Mouse (Mus musculus) midbrain, embryonic 12.5 days (tissue): ENCODE measurements around the gene Lrp6. TPM values are rescaled to one million over a fixed set of nuclear protein-coding genes. Genes with fewer than 3 reads are reported as not detected.

Experiments used
- ATAC-seq: fragments of 200-750 bp; cut with Nextera tagmentation; 2 replicates; pipeline ENCODE4 v1.8.0; 2017; ENCODE audit warnings: low read depth, moderate TSS enrichment, moderate library complexity; ENCODE audit not compliant: low FRiP score
- H3K27ac ChIP-seq: fragments of 300-500 bp; sonication (generic); replicated peaks from 2 replicates; pipeline ENCODE4 v1.5.1; 2016; ENCODE audit warnings: mild to moderate bottlenecking
- H3K27me3 ChIP-seq: fragments of 300-500 bp; sonication (generic); 2 replicates; pipeline ENCODE4 v1.6.1; 2016; ENCODE audit warnings: mild to moderate bottlenecking
- H3K36me3 ChIP-seq: fragments of 300-500 bp; sonication (generic); 2 replicates; pipeline ENCODE4 v1.6.1; 2016
- H3K4me1 ChIP-seq: fragments of 300-500 bp; sonication (generic); 2 replicates; pipeline ENCODE4 v1.6.1; 2016
- H3K4me2 ChIP-seq: fragments of 300-500 bp; sonication (generic); replicated peaks from 2 replicates; pipeline ENCODE4 v1.6.1; 2016; ENCODE audit warnings: mild to moderate bottlenecking, moderate library complexity
- H3K4me3 ChIP-seq: fragments of 300-500 bp; sonication (generic); 2 replicates; pipeline ENCODE4 v1.5.1; 2016; ENCODE audit warnings: mild to moderate bottlenecking
- H3K9ac ChIP-seq: fragments of 300-500 bp; sonication (generic); replicated peaks from 2 replicates; pipeline ENCODE4 v1.6.1; 2016; ENCODE audit warnings: mild to moderate bottlenecking, moderate library complexity
- H3K9me3 ChIP-seq: fragments of 300-500 bp; sonication (generic); 2 replicates; pipeline ENCODE4 v1.6.1; 2016; ENCODE audit warnings: mild to moderate bottlenecking
- whole genome bisulfite sequencing: fragments of 180-500 bp; shearing (Covaris S2); methylation state at CpG from one replicate; pipeline ENCODE4 v1.1.7; 2016; 5-methylcytosine and 5-hydroxymethylcytosine counted together
- polyA plus RNA-seq: library from polyadenylated mRNA; unstranded; fragments of >200 nt; fragmentation: Nextera tagmentation; extraction: Ambion mirVana; gene quantifications from 2 replicates; pipeline ENCODE4 v1.2.1, GENCODE M21; 2016

The Lrp6 gene
- polyA plus RNA-seq, 1 experiment from 2014 or later: 33.7 TPM

GRCm38 (mm10) chr6:134473143-134473561 is 93.6 kb downstream of the Lrp6 start:
- no peak for ATAC-seq
- WGBS: 82% methylated on average over 7 of the region's 7 CpGs
- Histone ChIP-seq H3K36me3 (peaks cover 43% of the 10 kb centered on the region), H3K27ac (no peak overlapping the region), H3K9me3 (no peaks in the 10 kb centered on the region), H3K4me1 (no peaks in the 10 kb centered on the region), H3K27me3 (no peaks in the 10 kb centered on the region), H3K4me3 (no peak overlapping the region), H3K9ac (no peak overlapping the region), H3K4me2 (no peak overlapping the region)

GRCm38 (mm10) chr6:134470857-134471256 is 95.9 kb downstream of the Lrp6 start:
- H3K9me3 ChIP-seq: no peaks in the 10 kb centered on the region
- H3K27ac ChIP-seq: no peak overlapping the region
- H3K27me3 ChIP-seq: no peaks in the 10 kb centered on the region
- no peak overlapping the region for H3K9ac ChIP-seq
- no peak overlapping the region for H3K4me2 ChIP-seq
- no peak for ATAC-seq
- H3K36me3 ChIP-seq: peaks cover 38% of the 10 kb centered on the region
- WGBS: 91% methylated on average over 14 of the region's 14 CpGs
- no peak overlapping the region for H3K4me3 ChIP-seq
- H3K4me1 ChIP-seq: no peaks in the 10 kb centered on the region

- no peak overlapping the region for H3K4me2 ChIP-seq
- no peak overlapping the region for H3K4me3 ChIP-seq
- 95% methylated on average over 2 of the region's 2 CpGs for WGBS
- H3K27ac ChIP-seq: no peak overlapping the region
- no peaks in the 10 kb centered on the region for H3K27me3 ChIP-seq
- no peaks in the 10 kb centered on the region for H3K4me1 ChIP-seq
- no peak for ATAC-seq
- H3K9me3 ChIP-seq: no peaks in the 10 kb centered on the region
- no peak overlapping the region for H3K9ac ChIP-seq
- peaks cover 48% of the 10 kb centered on the region for H3K36me3 ChIP-seq
Observed at GRCm38 (mm10) chr6:134469297-134469696, 97.5 kb downstream of the Lrp6 start.

- no peaks in the 10 kb centered on the region for H3K9me3 ChIP-seq
- no peak overlapping the region for H3K4me2 ChIP-seq
- no peak overlapping the region for H3K27ac ChIP-seq
- no peaks in the 10 kb centered on the region for H3K4me1 ChIP-seq
- H3K4me3 ChIP-seq: no peak overlapping the region
- H3K9ac ChIP-seq: no peak overlapping the region
- no peak for ATAC-seq
- 95% methylated on average over 10 of the region's 10 CpGs for WGBS
- H3K27me3 ChIP-seq: no peaks in the 10 kb centered on the region
- peaks cover 65% of the 10 kb centered on the region for H3K36me3 ChIP-seq
Observed at GRCm38 (mm10) chr6:134466671-134467229, 100.0 kb downstream of the Lrp6 start.

- no peak overlapping the region for H3K4me2 ChIP-seq
- ATAC-seq: no peak
- H3K27ac ChIP-seq: no peak overlapping the region
- H3K4me1 ChIP-seq: no peaks in the 10 kb centered on the region
- no peaks in the 10 kb centered on the region for H3K9me3 ChIP-seq
- H3K9ac ChIP-seq: no peak overlapping the region
- WGBS: 90% methylated on average over 6 of the region's 6 CpGs
- no peak overlapping the region for H3K4me3 ChIP-seq
- no peaks in the 10 kb centered on the region for H3K27me3 ChIP-seq
- peaks cover 76% of the 10 kb centered on the region for H3K36me3 ChIP-seq
Observed at GRCm38 (mm10) chr6:134461175-134461574, 105.6 kb downstream of the Lrp6 start.

GRCm38 (mm10) chr6:134458376-134458775 is 108.4 kb downstream of the Lrp6 start:
- no peak for ATAC-seq
- WGBS: 92% methylated on average over 1 of the region's 1 CpGs

GRCm38 (mm10) chr6:134454093-134454492 is 112.7 kb downstream of the Lrp6 start:
- Histone ChIP-seq H3K9me3 (no peaks in the 10 kb centered on the region), H3K4me2 (no peak overlapping the region), H3K4me1 (no peaks in the 10 kb centered on the region), H3K36me3 (peaks cover 77% of the 10 kb centered on the region), H3K27me3 (no peaks in the 10 kb centered on the region), H3K27ac (no peak overlapping the region), H3K4me3 (no peak overlapping the region), H3K9ac (no peak overlapping the region)
- WGBS: 93% methylated on average over 1 of the region's 1 CpGs
- no peak for ATAC-seq

More at GRCm38 (mm10) chr6:134458376-134458775, 108.4 kb downstream of the Lrp6 start:
- no peak overlapping the region for H3K4me3 ChIP-seq
- H3K4me1 ChIP-seq: no peaks in the 10 kb centered on the region
- H3K27ac ChIP-seq: no peak overlapping the region
- H3K9ac ChIP-seq: no peak overlapping the region
- no peaks in the 10 kb centered on the region for H3K9me3 ChIP-seq
- no peaks in the 10 kb centered on the region for H3K27me3 ChIP-seq
- peaks cover 80% of the 10 kb centered on the region for H3K36me3 ChIP-seq
- H3K4me2 ChIP-seq: no peak overlapping the region

- H3K4me3 ChIP-seq: no peak overlapping the region
- 68% methylated on average over 14 of the region's 14 CpGs for WGBS
- no peaks in the 10 kb centered on the region for H3K27me3 ChIP-seq
- H3K9me3 ChIP-seq: no peaks in the 10 kb centered on the region
- H3K27ac ChIP-seq: no peak overlapping the region; the same call in 1 of the 2 replicates
- H3K4me2 ChIP-seq: no peak overlapping the region
- no peaks in the 10 kb centered on the region for H3K4me1 ChIP-seq
- ATAC-seq: peak; percentile 72
- H3K36me3 ChIP-seq: peaks cover 59% of the 10 kb centered on the region
- H3K9ac ChIP-seq: no peak overlapping the region
Observed at GRCm38 (mm10) chr6:134450661-134451119, 116.1 kb downstream of the Lrp6 start.

- no peak overlapping the region for H3K4me2 ChIP-seq
- H3K9ac ChIP-seq: no peak overlapping the region
- WGBS: 71% methylated on average over 11 of the region's 11 CpGs
- H3K4me1 ChIP-seq: no peaks in the 10 kb centered on the region
- H3K4me3 ChIP-seq: no peak overlapping the region
- no peak for ATAC-seq
- peaks cover 57% of the 10 kb centered on the region for H3K36me3 ChIP-seq
- no peaks in the 10 kb centered on the region for H3K27me3 ChIP-seq
- no peaks in the 10 kb centered on the region for H3K9me3 ChIP-seq
- H3K27ac ChIP-seq: no peak overlapping the region
Observed at GRCm38 (mm10) chr6:134449958-134450357, 116.8 kb downstream of the Lrp6 start.

- no peak overlapping the region for H3K4me2 ChIP-seq
- H3K27me3 ChIP-seq: no peaks in the 10 kb centered on the region
- H3K4me1 ChIP-seq: no peaks in the 10 kb centered on the region
- H3K27ac ChIP-seq: no peak overlapping the region
- ATAC-seq: no peak
- H3K36me3 ChIP-seq: peaks cover 45% of the 10 kb centered on the region
- no peak overlapping the region for H3K4me3 ChIP-seq
- no peak overlapping the region for H3K9ac ChIP-seq
- WGBS: 90% methylated on average over 12 of the region's 12 CpGs
- H3K9me3 ChIP-seq: no peaks in the 10 kb centered on the region
Observed at GRCm38 (mm10) chr6:134448451-134448850, 118.3 kb downstream of the Lrp6 start.

GRCm38 (mm10) chr6:134443925-134444324 is 122.8 kb downstream of the Lrp6 start:
- Histone ChIP-seq H3K36me3 (peaks cover 17% of the 10 kb centered on the region), H3K9ac (no peak overlapping the region), H3K27me3 (no peaks in the 10 kb centered on the region), H3K4me1 (peaks cover 10% of the 10 kb centered on the region; the same call in 1 of the 2 replicates), H3K27ac (no peak overlapping the region), H3K4me2 (no peak overlapping the region), H3K4me3 (no peak overlapping the region), H3K9me3 (no peaks in the 10 kb centered on the region)
- WGBS: 79% methylated on average over 5 of the region's 5 CpGs
- no peak for ATAC-seq

GRCm38 (mm10) chr6:134443198-134443904 is 123.4 kb downstream of the Lrp6 start:
- WGBS: 84% methylated on average over 9 of the region's 9 CpGs
- Histone ChIP-seq H3K27me3 (0 out of 2 replicates have a peak, but pooled peaks cover under 1% of the 10 kb centered on the region), H3K9ac (no peak overlapping the region), H3K4me2 (no peak overlapping the region), H3K9me3 (no peaks in the 10 kb centered on the region), H3K4me1 (peaks cover 10% of the 10 kb centered on the region; the same call in 1 of the 2 replicates), H3K27ac (no peak overlapping the region), H3K4me3 (no peak overlapping the region), H3K36me3 (peaks cover 13% of the 10 kb centered on the region)
- ATAC-seq: no peak
